Mouse (Mus musculus) heart, embryonic 15.5 days (tissue): ENCODE measurements around the gene Eif5a2. TPM values are rescaled to one million over a fixed set of nuclear protein-coding genes. Genes with fewer than 3 reads are reported as not detected.
A peak's percentile ranks its signal among the peaks of the same experiment; 100 is the strongest.
"Not testable (repeated sequence)": the region's sequence is repeated elsewhere in the genome, so short reads cannot be mapped to it uniquely, and the experiment has no call there.

Source experiments
- ATAC-seq: fragments of 200-750 bp; cut with Nextera tagmentation; replicated peaks from 2 replicates; pipeline ENCODE4 v1.8.0; 2017; ENCODE audit warnings: low read depth, moderate TSS enrichment; ENCODE audit not compliant: insufficient number of reproducible peaks, insufficient read depth, low FRiP score
- H3K27ac ChIP-seq: fragments of 300-500 bp; sonication (generic); 2 replicates; pipeline ENCODE4 v1.5.1; 2015; ENCODE audit warnings: mild to moderate bottlenecking, inconsistent platforms
- H3K27me3 ChIP-seq: fragments of 300-500 bp; sonication (generic); 2 replicates; pipeline ENCODE4 v1.6.1; 2015; ENCODE audit warnings: inconsistent platforms
- H3K36me3 ChIP-seq: fragments of 300-500 bp; sonication (generic); 2 replicates; pipeline ENCODE4 v1.6.1; 2015; ENCODE audit warnings: mild to moderate bottlenecking, inconsistent platforms
- H3K4me1 ChIP-seq: fragments of 300-500 bp; sonication (generic); replicated peaks from 2 replicates; pipeline ENCODE4 v1.6.1; 2015; ENCODE audit warnings: inconsistent platforms
- H3K4me2 ChIP-seq: fragments of 300-500 bp; sonication (generic); 2 replicates; pipeline ENCODE4 v1.6.1; 2015; ENCODE audit warnings: inconsistent platforms, mild to moderate bottlenecking, moderate library complexity
- H3K4me3 ChIP-seq: fragments of 300-500 bp; sonication (generic); 2 replicates; pipeline ENCODE4 v1.5.1; 2015; ENCODE audit warnings: mild to moderate bottlenecking, inconsistent platforms
- H3K9ac ChIP-seq: fragments of 300-500 bp; sonication (generic); 2 replicates; pipeline ENCODE4 v1.6.1; 2015; ENCODE audit warnings: mild to moderate bottlenecking, inconsistent platforms
- H3K9me3 ChIP-seq: fragments of 300-500 bp; sonication (generic); replicated peaks from 2 replicates; pipeline ENCODE4 v1.6.1; 2016; ENCODE audit warnings: inconsistent platforms
- WGBS: fragments of 180-500 bp; shearing (Covaris S2); methylation state at CpG from one replicate; pipeline ENCODE4 v1.1.7; 2015; ENCODE audit warnings: mixed read lengths; 5-methylcytosine and 5-hydroxymethylcytosine counted together
- polyA plus RNA-seq: library from polyadenylated mRNA; unstranded; fragments of >200 nt; fragmentation: Nextera tagmentation; extraction: Ambion mirVana; gene quantifications from 2 replicates; pipeline ENCODE4 v1.2.1, GENCODE M21; 2015

Gene Eif5a2
- polyA plus RNA-seq, 1 experiment from 2014 or later: 7.7 TPM

DNA sequence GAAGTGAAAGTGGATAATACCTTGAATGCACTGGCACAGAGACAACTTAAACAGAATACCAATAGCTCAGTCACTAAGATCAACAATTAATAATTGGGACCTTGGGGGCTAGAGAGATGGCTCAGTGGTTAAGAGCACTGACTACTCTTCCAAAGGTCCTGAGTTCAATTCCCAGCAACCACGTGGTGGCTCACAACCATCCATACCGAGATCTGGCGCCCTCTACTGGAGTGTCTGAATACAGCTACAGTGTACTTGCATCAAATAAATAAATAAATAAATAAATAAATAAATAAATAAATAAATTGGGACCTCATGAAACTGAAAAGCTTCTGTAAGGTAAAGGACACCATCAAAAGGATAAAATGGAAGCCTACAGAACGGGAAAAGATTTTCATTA, 8.2 kb upstream of the Eif5a2 start:
- H3K27me3 ChIP-seq, H3K9ac ChIP-seq, H3K4me1 ChIP-seq, H3K4me3 ChIP-seq, H3K36me3 ChIP-seq, H3K27ac ChIP-seq, H3K9me3 ChIP-seq, ATAC-seq, H3K4me2 ChIP-seq: not testable (repeated sequence)
- 59% methylated on average over 4 of the region's 4 CpGs for WGBS

DNA sequence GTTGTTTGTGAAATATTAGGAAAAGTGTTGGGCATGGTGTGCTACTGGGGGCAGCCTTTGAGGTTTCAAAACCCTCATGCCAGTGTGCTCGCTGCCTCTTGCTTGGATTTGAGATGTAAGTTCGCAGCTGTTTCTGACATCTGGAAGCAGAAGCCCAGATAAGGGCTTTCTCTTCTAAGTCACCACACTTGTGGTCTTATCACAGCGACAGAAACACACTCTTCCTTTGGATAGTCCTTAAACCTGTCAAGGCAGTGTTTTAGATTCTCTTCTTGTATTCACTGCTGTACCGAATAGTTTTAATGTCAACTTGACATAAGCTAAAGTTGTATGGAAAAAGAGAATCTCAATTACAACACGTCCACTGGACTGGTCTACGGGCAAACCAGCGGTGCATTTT, 5.7 kb upstream of the Eif5a2 start:
- no peak overlapping the region for H3K27ac ChIP-seq
- WGBS: 52% methylated on average over 7 of the region's 7 CpGs
- H3K9me3 ChIP-seq: no peaks in the 10 kb centered on the region
- H3K27me3 ChIP-seq: no peaks in the 10 kb centered on the region
- H3K4me1 ChIP-seq: no peaks in the 10 kb centered on the region
- no peak overlapping the region for H3K4me2 ChIP-seq
- ATAC-seq: no peak
- H3K4me3 ChIP-seq: no peak overlapping the region
- H3K9ac ChIP-seq: no peak overlapping the region
- no peaks in the 10 kb centered on the region for H3K36me3 ChIP-seq

DNA sequence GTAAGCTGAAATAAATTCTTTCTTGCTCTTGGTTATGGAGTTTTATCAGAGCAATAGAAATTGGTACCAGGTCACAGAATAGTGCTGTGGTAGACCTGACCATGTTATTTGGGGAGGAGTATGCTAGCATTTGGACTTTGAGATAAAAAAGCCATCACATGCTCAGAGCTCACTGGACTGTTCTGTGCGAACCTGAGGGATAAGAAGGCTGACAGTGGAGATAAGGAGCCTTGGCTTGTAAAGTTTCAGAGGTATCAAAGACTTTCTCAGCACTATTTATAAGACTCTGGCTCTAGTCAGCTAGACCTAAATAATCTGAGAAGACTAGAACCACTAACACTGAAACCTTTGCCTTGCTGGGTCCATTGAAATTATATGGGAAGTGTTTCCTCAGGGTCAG, 5.1 kb upstream of the Eif5a2 start:
- Histone ChIP-seq H3K9ac (no peak overlapping the region), H3K4me3 (no peak overlapping the region), H3K9me3 (no peaks in the 10 kb centered on the region), H3K4me2 (no peak overlapping the region), H3K36me3 (no peaks in the 10 kb centered on the region), H3K27ac (no peak overlapping the region), H3K27me3 (no peaks in the 10 kb centered on the region), H3K4me1 (peaks cover 4% of the 10 kb centered on the region; the same call in 1 of the 2 replicates)
- no peak for ATAC-seq
- WGBS: 23% methylated on average over 1 of the region's 1 CpGs

DNA sequence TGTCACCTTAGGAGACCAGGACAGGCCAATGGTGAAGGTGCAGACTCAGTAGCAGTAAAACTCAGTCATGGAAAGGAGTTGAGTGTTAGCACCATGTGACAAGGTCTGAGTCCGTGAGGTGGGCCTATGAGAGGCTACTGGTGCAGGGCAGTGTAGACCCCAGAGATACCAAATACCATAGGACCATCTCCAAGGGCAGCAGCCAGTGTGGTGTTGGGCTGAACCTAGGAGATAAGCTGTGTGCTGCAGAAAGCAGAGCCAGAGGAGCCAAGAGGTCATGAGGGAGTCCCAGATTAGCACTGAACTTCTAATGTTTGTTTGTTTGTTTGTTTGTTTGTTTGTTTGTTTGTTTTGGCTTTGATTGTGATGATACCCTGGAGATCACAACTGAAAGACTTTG, 4.6 kb upstream of the Eif5a2 start:
- Histone ChIP-seq H3K27me3 (no peaks in the 10 kb centered on the region), H3K9me3 (no peaks in the 10 kb centered on the region), H3K4me3 (no peak overlapping the region), H3K9ac (no peak overlapping the region), H3K4me2 (no peak overlapping the region), H3K4me1 (peaks cover 5% of the 10 kb centered on the region; the same call in 1 of the 2 replicates), H3K36me3 (no peaks in the 10 kb centered on the region), H3K27ac (no peak overlapping the region)
- 71% methylated on average over 1 of the region's 1 CpGs for WGBS
- ATAC-seq: no peak

DNA sequence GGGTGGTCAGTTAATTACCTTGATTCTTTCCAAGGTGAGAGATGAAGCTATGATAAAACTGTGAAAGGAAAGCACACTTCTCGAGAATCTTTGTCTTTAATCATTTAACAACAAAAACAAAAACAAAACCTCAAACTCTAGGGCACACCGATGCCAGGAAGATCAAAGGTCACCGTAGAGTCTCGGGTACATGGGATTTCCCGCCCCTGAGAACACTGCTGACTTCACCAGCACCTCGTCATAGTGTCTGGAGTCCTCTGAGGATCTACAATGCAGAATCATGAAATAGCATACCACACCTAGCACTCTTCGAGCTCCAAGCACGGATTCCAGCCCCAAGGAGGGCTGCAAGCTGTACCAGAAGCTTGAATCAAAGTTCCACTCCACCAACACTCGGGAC, 565 bp upstream of the Eif5a2 start:
- no peak overlapping the region for H3K9ac ChIP-seq
- no peak for ATAC-seq
- no peak overlapping the region for H3K27ac ChIP-seq
- peak overlapping the region; percentile 98 for H3K4me2 ChIP-seq
- peak overlapping the region; percentile 68 for H3K4me3 ChIP-seq
- H3K27me3 ChIP-seq: no peaks in the 10 kb centered on the region
- 75% methylated on average over 9 of the region's 9 CpGs for WGBS
- no peaks in the 10 kb centered on the region for H3K36me3 ChIP-seq
- H3K4me1 ChIP-seq: peaks cover 12% of the 10 kb centered on the region; the same call in 1 of the 2 replicates
- H3K9me3 ChIP-seq: no peaks in the 10 kb centered on the region

DNA sequence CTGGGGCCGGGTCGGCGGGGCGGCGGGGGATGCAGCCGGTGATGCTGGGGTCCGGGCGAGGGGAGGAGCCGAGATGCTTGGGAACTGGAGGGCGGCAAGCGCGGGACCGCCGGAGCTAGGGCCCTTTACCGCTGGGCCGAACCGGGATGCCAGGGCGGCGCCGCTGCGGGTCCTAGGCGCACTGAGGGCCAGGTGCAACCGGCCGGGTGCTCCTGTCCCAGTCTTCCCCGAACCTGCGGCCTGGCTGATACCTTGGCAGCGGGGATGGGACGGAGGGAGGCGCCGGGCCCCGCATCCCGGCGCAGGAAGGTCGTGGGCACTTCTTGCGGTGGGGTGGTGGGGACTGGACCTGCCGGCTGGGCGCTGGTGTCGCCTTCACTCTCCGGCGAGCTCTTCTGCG, 346 bp downstream of the Eif5a2 start:
- ATAC-seq: 0 out of 2 replicates have a peak, but pooled peaks have one; percentile 8
- H3K36me3 ChIP-seq: no peaks in the 10 kb centered on the region
- H3K27me3 ChIP-seq: no peaks in the 10 kb centered on the region
- H3K4me3 ChIP-seq: peak overlapping the region; percentile 68
- WGBS: under 1% methylated on average over 40 of the region's 41 CpGs
- no peaks in the 10 kb centered on the region for H3K9me3 ChIP-seq
- peak overlapping the region; percentile 98 for H3K4me2 ChIP-seq
- H3K27ac ChIP-seq: no peak overlapping the region
- H3K9ac ChIP-seq: peak overlapping the region; percentile 70
- peaks cover 14% of the 10 kb centered on the region; the same call in 1 of the 2 replicates for H3K4me1 ChIP-seq

DNA sequence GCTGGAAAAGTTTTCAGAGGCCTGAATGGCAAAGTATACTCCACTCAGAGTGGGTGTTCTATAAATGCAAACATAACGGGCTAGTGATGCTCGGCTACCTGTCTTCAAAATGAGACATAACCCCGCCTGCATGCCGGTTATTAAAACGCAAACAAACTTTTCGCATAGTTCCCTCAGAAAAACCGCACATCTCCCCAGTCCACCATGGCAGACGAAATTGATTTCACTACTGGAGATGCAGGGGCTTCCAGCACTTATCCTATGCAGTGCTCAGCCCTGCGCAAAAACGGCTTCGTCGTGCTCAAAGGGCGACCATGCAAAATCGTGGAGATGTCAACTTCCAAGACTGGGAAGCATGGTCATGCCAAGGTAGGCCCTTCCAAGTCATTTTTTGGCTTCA, 772 bp downstream of the Eif5a2 start:
- H3K27ac ChIP-seq: no peak overlapping the region
- peaks cover 14% of the 10 kb centered on the region; the same call in 1 of the 2 replicates for H3K4me1 ChIP-seq
- no peaks in the 10 kb centered on the region for H3K36me3 ChIP-seq
- no peaks in the 10 kb centered on the region for H3K27me3 ChIP-seq
- no peaks in the 10 kb centered on the region for H3K9me3 ChIP-seq
- WGBS: 18% methylated on average over 14 of the region's 14 CpGs
- peak overlapping the region; percentile 98 for H3K4me2 ChIP-seq
- ATAC-seq: no peak
- H3K9ac ChIP-seq: peak overlapping the region; percentile 70
- peak overlapping the region; percentile 68 for H3K4me3 ChIP-seq

DNA sequence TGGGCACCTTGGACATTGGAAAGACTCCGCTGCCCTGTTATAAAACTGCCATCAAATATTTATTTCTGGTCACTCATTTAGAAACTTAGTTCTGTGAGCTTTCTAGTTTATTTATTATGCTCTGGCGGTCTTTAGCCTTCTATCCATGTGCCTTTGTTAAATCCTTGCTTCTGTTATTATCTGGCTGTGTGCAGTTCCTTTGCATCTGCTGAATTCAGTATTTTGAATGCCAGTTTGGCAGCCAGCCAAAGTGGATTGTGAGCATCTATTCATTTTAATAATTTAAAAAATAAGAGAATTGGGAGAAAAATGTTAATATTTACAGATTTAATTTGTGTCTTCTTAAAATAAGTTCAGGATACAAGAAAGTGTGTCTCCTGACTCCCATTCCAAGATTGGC, 3.1 kb downstream of the Eif5a2 start:
- H3K4me3 ChIP-seq: no peak overlapping the region
- H3K9me3 ChIP-seq: no peaks in the 10 kb centered on the region
- H3K27me3 ChIP-seq: no peaks in the 10 kb centered on the region
- 0 out of 2 replicates have a peak, but pooled peaks cover 2% of the 10 kb centered on the region for H3K36me3 ChIP-seq
- H3K9ac ChIP-seq: no peak overlapping the region
- no peak overlapping the region for H3K4me2 ChIP-seq
- H3K4me1 ChIP-seq: peaks cover 14% of the 10 kb centered on the region; the same call in 1 of the 2 replicates
- WGBS: 90% methylated on average over 2 of the region's 2 CpGs
- H3K27ac ChIP-seq: no peak overlapping the region
- no peak for ATAC-seq

DNA sequence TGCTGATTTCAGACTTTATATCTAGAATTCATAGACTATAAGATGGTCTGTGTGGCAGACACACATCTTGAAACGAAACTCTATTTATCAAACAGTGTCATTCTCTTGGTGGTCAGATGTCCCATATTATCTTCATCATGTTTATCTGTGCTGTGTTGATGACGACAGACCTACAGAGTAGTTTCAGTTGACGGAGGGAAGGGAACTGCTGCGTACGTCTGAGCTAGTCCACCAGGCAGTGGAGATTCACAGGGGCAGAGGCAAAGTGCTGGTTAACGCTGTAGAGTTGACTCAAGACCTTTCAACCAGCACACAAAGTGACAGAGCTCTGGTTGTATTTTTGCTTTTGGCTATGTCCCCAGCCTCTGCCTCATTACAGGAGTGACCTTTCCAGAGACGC, 13.8 kb downstream of the Eif5a2 start:
- Histone ChIP-seq H3K9me3 (no peaks in the 10 kb centered on the region), H3K4me1 (no peaks in the 10 kb centered on the region), H3K27ac (no peak overlapping the region), H3K9ac (no peak overlapping the region), H3K36me3 (no peaks in the 10 kb centered on the region), H3K27me3 (no peaks in the 10 kb centered on the region), H3K4me2 (no peak overlapping the region), H3K4me3 (no peak overlapping the region)
- WGBS: 80% methylated on average over 7 of the region's 7 CpGs
- no peak for ATAC-seq

DNA sequence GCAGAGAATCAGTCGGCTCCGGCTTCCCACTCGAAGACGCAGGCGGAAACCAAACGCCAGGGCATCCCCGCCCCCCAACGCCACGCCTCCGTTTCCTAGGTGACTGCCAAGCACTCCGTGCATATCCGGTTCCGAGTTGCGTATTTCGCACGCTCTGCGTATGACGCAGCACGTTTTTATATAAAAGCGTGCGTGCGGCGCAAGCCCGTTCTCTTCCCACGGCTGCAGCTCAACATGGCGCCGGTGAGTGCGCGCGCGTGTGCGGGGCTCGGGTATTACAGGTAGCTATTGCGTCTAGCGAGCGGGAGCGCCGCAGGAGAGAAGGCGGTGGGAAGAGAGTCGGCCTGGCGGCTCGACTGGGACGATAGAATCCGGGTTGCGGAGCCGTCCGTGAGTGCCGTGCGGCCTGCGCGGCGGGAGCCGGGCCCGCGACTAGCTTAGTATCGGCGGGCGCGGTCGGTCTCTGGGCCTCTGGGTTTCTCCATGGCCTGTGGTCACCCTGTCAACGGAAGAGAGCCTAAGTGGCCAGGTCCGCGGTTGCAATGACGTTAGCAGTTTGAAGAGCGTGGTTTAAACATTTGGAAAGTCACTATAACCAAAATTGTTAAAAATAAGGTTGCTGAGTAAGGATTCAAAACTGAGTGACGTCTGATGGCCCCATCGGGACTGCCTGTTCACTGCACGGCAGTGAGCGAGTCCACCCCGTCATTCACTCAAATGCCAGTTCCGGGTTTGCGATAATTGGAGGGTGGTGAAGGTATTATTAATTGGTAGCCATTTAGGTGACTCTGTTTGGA, 24.4 kb downstream of the Eif5a2 start, which contains the start of gene Rpl22l1:
Rpl22l1 (plus strand) TSS at position 136 of the 797 bp plus-strand sequence.
- Histone ChIP-seq H3K4me1 (peaks cover 10% of the 10 kb centered on the region), H3K4me2 (peak within 1 kb of the TSS; percentile 74), H3K9ac (peak within 1 kb of the TSS; percentile 94), H3K4me3 (peak within 1 kb of the TSS; percentile 89), H3K27me3 (no peaks in the 10 kb centered on the region), H3K36me3 (peaks cover 12% of the 10 kb centered on the region), H3K27ac (peak within 1 kb of the TSS; percentile 75), H3K9me3 (no peaks in the 10 kb centered on the region)
- peak; percentile 100 for ATAC-seq
- WGBS: under 1% methylated on average over 69 of the region's 72 CpGs

DNA sequence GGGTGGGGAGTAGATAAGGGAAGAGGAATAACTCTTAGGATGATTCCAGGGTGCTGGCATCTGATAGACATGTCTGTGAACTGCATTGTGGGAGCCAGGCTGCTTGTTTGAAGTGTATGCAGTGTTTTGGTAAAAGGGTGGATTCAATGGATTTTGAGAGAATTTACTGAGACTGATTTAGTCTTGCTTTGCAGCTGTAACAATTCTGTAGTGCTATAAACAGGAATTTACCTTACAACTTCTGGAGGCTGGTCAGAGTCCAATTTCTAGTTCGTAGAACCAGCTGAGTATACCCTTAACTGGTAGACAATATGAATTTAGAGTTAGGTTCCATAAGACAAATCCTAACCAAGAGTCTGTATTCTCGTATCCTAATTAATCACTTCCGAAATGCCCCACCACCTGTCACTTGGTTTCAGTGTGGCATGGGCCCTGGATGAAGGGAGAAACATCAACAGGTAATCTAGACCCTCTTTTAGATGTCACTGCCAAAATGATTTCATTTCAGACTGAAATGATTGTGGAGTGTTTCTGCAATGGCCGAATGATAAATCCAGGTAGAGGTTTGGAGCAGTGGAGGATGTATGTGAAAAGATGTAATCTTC, 27.1 kb downstream of the Eif5a2 start:
- Histone ChIP-seq H3K4me2 (no peak overlapping the region), H3K36me3 (peaks cover 12% of the 10 kb centered on the region), H3K9ac (no peak overlapping the region), H3K9me3 (no peaks in the 10 kb centered on the region), H3K27me3 (no peaks in the 10 kb centered on the region), H3K4me1 (peaks cover 10% of the 10 kb centered on the region), H3K4me3 (no peak overlapping the region), H3K27ac (no peak overlapping the region)
- no peak for ATAC-seq
- 90% methylated on average over 4 of the region's 4 CpGs for WGBS
